Mouse (Mus musculus): Measurements from ENCODE around the gene Gm49395. TPM values are rescaled to one million over a fixed set of nuclear protein-coding genes. Genes with fewer than 3 reads are reported as not detected.

The Gm49395 gene
- polyA plus RNA-seq, 1 experiment from 2014 or later: 3.9 TPM

- Histone ChIP-seq H3K4me3 (ENCODE audit: low read depth, low read length) (no peak overlapping the region), H3K9ac (replicated peaks) (no peak overlapping the region), H3K27ac (ENCODE audit: low read depth) (no peak overlapping the region), H3K36me3 (replicated peaks; ENCODE audit: insufficient read depth, low read length) (no peaks in the 10 kb centered on the region), H3K4me1 (ENCODE audit: insufficient read depth) (peaks cover 22% of the 10 kb centered on the region), H3K4me2 (ENCODE audit: low read depth, low read length) (no peak overlapping the region), H3K9me3 (ENCODE audit: low read length) (no peaks in the 10 kb centered on the region), H3K27me3 (ENCODE audit: insufficient read depth, low read length) (peaks cover 6% of the 10 kb centered on the region; the same call in 1 of the 2 replicates)
- ATAC-seq (peak; percentile 20; the same call in 1 of the 2 replicates), DNase-seq (no peak)
- TF ChIP-seq EP300 (IDR thresholded peaks at IDR 0.05; ENCODE audit: low read depth) (no peak), CTCF (IDR thresholded peaks at IDR 0.05; ENCODE audit: low read depth) (no peak)
- 38% methylated on average over 2 of the region's 2 CpGs for WGBS (ENCODE audit: insufficient replicate concordance)
Measured at GRCm38 (mm10) chr13:115096216-115096615, 5.5 kb downstream of the Gm49395 start.

- H3K4me3 ChIP-seq (ENCODE audit: low read depth, low read length): no peak overlapping the region
- no peak overlapping the region for H3K9ac ChIP-seq (replicated peaks)
- TF ChIP-seq EP300 (IDR thresholded peaks at IDR 0.05; ENCODE audit: low read depth) (no peak), CTCF (IDR thresholded peaks at IDR 0.05; ENCODE audit: low read depth) (peak; percentile 31; the same call in 1 of the 2 replicates)
- peaks cover 27% of the 10 kb centered on the region for H3K4me1 ChIP-seq (ENCODE audit: insufficient read depth)
- DNase-seq: no peak
- WGBS (ENCODE audit: insufficient replicate concordance): 87% methylated on average over 2 of the region's 2 CpGs
- H3K9me3 ChIP-seq (ENCODE audit: low read length): no peaks in the 10 kb centered on the region
- no peak for ATAC-seq
- no peaks in the 10 kb centered on the region for H3K36me3 ChIP-seq (replicated peaks; ENCODE audit: insufficient read depth, low read length)
- H3K4me2 ChIP-seq (ENCODE audit: low read depth, low read length): no peak overlapping the region
- H3K27ac ChIP-seq (ENCODE audit: low read depth): no peak overlapping the region
- peaks cover 2% of the 10 kb centered on the region; the same call in 1 of the 2 replicates for H3K27me3 ChIP-seq (ENCODE audit: insufficient read depth, low read length)
Measured at GRCm38 (mm10) chr13:115095392-115095791, 6.3 kb downstream of the Gm49395 start.

- Histone ChIP-seq H3K4me3 (ENCODE audit: low read depth, low read length) (no peak overlapping the region), H3K9me3 (ENCODE audit: low read length) (no peaks in the 10 kb centered on the region), H3K9ac (replicated peaks) (no peak overlapping the region), H3K4me2 (ENCODE audit: low read depth, low read length) (peak overlapping the region; percentile 92; the same call in 1 of the 2 replicates), H3K27ac (ENCODE audit: low read depth) (no peak overlapping the region), H3K27me3 (ENCODE audit: insufficient read depth, low read length) (no peaks in the 10 kb centered on the region), H3K36me3 (replicated peaks; ENCODE audit: insufficient read depth, low read length) (peaks cover 12% of the 10 kb centered on the region), H3K4me1 (ENCODE audit: insufficient read depth) (peaks cover 42% of the 10 kb centered on the region)
- ATAC-seq (no peak), DNase-seq (no peak)
- WGBS (ENCODE audit: insufficient replicate concordance): 49% methylated on average over 3 of the region's 3 CpGs
- TF ChIP-seq EP300 (IDR thresholded peaks at IDR 0.05; ENCODE audit: low read depth): no peak
- TF ChIP-seq CTCF (IDR thresholded peaks at IDR 0.05; ENCODE audit: low read depth): no peak
Measured at GRCm38 (mm10) chr13:115091511-115091910, 10.2 kb downstream of the Gm49395 start.

- WGBS (ENCODE audit: insufficient replicate concordance): 41% methylated on average over 9 of the region's 9 CpGs
- TF ChIP-seq CTCF (IDR thresholded peaks at IDR 0.05; ENCODE audit: low read depth) (no peak), EP300 (IDR thresholded peaks at IDR 0.05; ENCODE audit: low read depth) (peak; percentile 1; the same call in 1 of the 2 replicates)
- Histone ChIP-seq H3K4me2 (ENCODE audit: low read depth, low read length) (peak overlapping the region; percentile 92), H3K4me1 (ENCODE audit: insufficient read depth) (peaks cover 37% of the 10 kb centered on the region), H3K36me3 (replicated peaks; ENCODE audit: insufficient read depth, low read length) (peaks cover 12% of the 10 kb centered on the region), H3K9me3 (ENCODE audit: low read length) (no peaks in the 10 kb centered on the region), H3K9ac (replicated peaks) (peak overlapping the region; percentile 71), H3K27me3 (ENCODE audit: insufficient read depth, low read length) (no peaks in the 10 kb centered on the region), H3K4me3 (ENCODE audit: low read depth, low read length) (peak overlapping the region; percentile 64), H3K27ac (ENCODE audit: low read depth) (peak overlapping the region; percentile 97)
- ATAC-seq (peak; percentile 13; the same call in 1 of the 2 replicates), DNase-seq (no peak)
Measured at GRCm38 (mm10) chr13:115090977-115091445, 10.7 kb downstream of the Gm49395 start.

GRCm38 (mm10) chr13:115090069-115090976, 11.4 kb downstream of the Gm49395 start, which contains the start of gene Pelo:
TSS of gene Pelo (minus strand) at chr13:115090186.
- Histone ChIP-seq H3K4me2 (ENCODE audit: low read depth, low read length) (peak within 1 kb of the TSS; percentile 92), H3K4me3 (ENCODE audit: low read depth, low read length) (peak within 1 kb of the TSS; percentile 64), H3K9ac (replicated peaks) (peak within 1 kb of the TSS; percentile 73), H3K36me3 (replicated peaks; ENCODE audit: insufficient read depth, low read length) (peaks cover 16% of the 10 kb centered on the region), H3K4me1 (ENCODE audit: insufficient read depth) (peaks cover 31% of the 10 kb centered on the region), H3K27ac (ENCODE audit: low read depth) (peak within 1 kb of the TSS; percentile 97), H3K9me3 (ENCODE audit: low read length) (no peaks in the 10 kb centered on the region), H3K27me3 (ENCODE audit: insufficient read depth, low read length) (no peaks in the 10 kb centered on the region)
- ATAC-seq: peak; percentile 92
- DNase-seq: peak; percentile 95
- WGBS (ENCODE audit: insufficient replicate concordance): under 1% methylated on average over 60 of the region's 60 CpGs
- no peak for TF ChIP-seq CTCF (IDR thresholded peaks at IDR 0.05; ENCODE audit: low read depth)
- peak; percentile 91 for TF ChIP-seq EP300 (IDR thresholded peaks at IDR 0.05; ENCODE audit: low read depth)

- ATAC-seq (peak; percentile 30), DNase-seq (peak; percentile 68)
- Histone ChIP-seq H3K27ac (ENCODE audit: low read depth) (peak overlapping the region; percentile 97), H3K36me3 (replicated peaks; ENCODE audit: insufficient read depth, low read length) (peaks cover 17% of the 10 kb centered on the region), H3K27me3 (ENCODE audit: insufficient read depth, low read length) (no peaks in the 10 kb centered on the region), H3K9me3 (ENCODE audit: low read length) (no peaks in the 10 kb centered on the region), H3K4me2 (ENCODE audit: low read depth, low read length) (peak overlapping the region; percentile 92), H3K4me3 (ENCODE audit: low read depth, low read length) (peak overlapping the region; percentile 64), H3K9ac (replicated peaks) (peak overlapping the region; percentile 73), H3K4me1 (ENCODE audit: insufficient read depth) (peaks cover 31% of the 10 kb centered on the region)
- WGBS (ENCODE audit: insufficient replicate concordance): 5% methylated on average over 28 of the region's 35 CpGs
- TF ChIP-seq EP300 (IDR thresholded peaks at IDR 0.05; ENCODE audit: low read depth) (no peak), CTCF (IDR thresholded peaks at IDR 0.05; ENCODE audit: low read depth) (no peak)
Measured at GRCm38 (mm10) chr13:115089395-115090025, 12.2 kb downstream of the Gm49395 start.
